14 mouse cellular contexts compared by ENCODE assay signal in the genomic region with DNA sequence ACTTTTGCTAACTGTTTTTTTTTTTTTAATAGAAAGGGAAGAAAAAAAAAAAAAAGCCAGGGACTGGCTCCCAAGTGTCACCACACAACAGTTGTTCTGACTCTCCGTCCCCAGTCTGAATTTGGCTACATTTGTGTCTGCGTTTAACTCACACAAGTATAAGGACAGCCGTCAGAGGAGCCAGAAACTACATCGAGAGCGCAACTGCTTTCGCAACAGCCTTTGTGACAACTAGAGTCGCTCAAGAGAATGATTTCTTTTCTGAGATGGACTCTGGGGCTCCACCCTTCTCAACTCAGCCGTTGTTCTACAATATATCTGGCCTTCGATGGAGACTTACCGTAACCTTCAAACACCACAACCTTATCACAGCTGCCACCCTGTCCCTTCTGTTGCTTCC.
DNase-seq lines count a peak whose midpoint lies in the region; ATAC-seq and TF ChIP-seq lines count a peak whose summit lies in the region.
"Had no signal": no experiment of that assay in that cellular context is flagged by ENCODE, and none has a peak within 500 bp of the region (broad histone marks: within the 10 kb centered on the region; RNA-seq: fewer than 3 reads in every experiment).

No protein-coding gene starts in this region.

- H3K36me3 ChIP-seq in heart, embryonic 13.5 days, result no peaks in the 10 kb centered on the region
- no peaks in the 10 kb centered on the region for H3K36me3 ChIP-seq in stomach, embryonic 15.5 days
- no peaks in the 10 kb centered on the region for H3K36me3 ChIP-seq in stomach, postnatal 0 days (ENCODE audit: control insufficient read depth, insufficient read depth, low read length)
- H3K36me3 ChIP-seq in lung, embryonic 15.5 days, result no peaks in the 10 kb centered on the region
- H3K36me3 ChIP-seq in kidney, adult 2 months (ENCODE audit: control insufficient read depth, insufficient read depth, low read length), result no peaks in the 10 kb centered on the region
- H3K36me3 ChIP-seq: embryonic facial prominence, embryonic 12.5 days; limb, embryonic 12.5 days; midbrain, embryonic 10.5 days had no signal

- DNase-seq in heart, postnatal 14 days, result no peak
- DNase-seq in stomach, postnatal 0 days (ENCODE audit: low spot score), result no peak
- DNase-seq in layer of hippocampus, postnatal 14 days (ENCODE audit: low spot score in 2 of 2), result no peak
- no peak for DNase-seq in yolk sac, embryonic 10.5 days (ENCODE audit: low spot score)
- no peak for DNase-seq in kidney, adult 2 months
- DNase-seq: cerebellum, postnatal 14 days; kidney, adult 11 months; right cerebral cortex, postnatal 25 days had no signal

- no peak for TF ChIP-seq CTCF in stomach, postnatal 0 days (IDR thresholded peaks at IDR 0.05; ENCODE audit: low read depth)
- no peak for TF ChIP-seq CTCF in kidney, adult 2 months (conservative IDR thresholded peaks at IDR 0.05; ENCODE audit: insufficient read depth, insufficient read length, low read depth, low read length)

- 36% methylated on average over 10 of the region's 10 CpGs for WGBS in heart, embryonic 13.5 days
- WGBS in stomach, embryonic 15.5 days, result 55% methylated on average over 10 of the region's 10 CpGs
- 39% methylated on average over 10 of the region's 10 CpGs for WGBS in stomach, postnatal 0 days
- 21% methylated on average over 10 of the region's 10 CpGs for WGBS in lung, embryonic 15.5 days
- whole genome bisulfite sequencing in kidney, adult 2 months, result 71% methylated on average over 10 of the region's 10 CpGs

- peaks cover 45% of the 10 kb centered on the region for H3K4me1 ChIP-seq in heart, embryonic 13.5 days
- H3K4me1 ChIP-seq in stomach, embryonic 15.5 days, result 0 out of 2 replicates have a peak, but pooled peaks cover 16% of the 10 kb centered on the region
- peaks cover 6% of the 10 kb centered on the region; the same call in 1 of the 2 replicates for H3K4me1 ChIP-seq in stomach, postnatal 0 days (replicated peaks; ENCODE audit: control insufficient read depth, insufficient read depth)
- H3K4me1 ChIP-seq in lung, embryonic 15.5 days, result peaks cover 45% of the 10 kb centered on the region
- peaks cover 20% of the 10 kb centered on the region; the same call in 1 of the 2 replicates for H3K4me1 ChIP-seq in kidney, adult 2 months (ENCODE audit: control insufficient read depth, insufficient read depth, low read length)

- no peak overlapping the region for H3K4me3 ChIP-seq in heart, embryonic 13.5 days
- H3K4me3 ChIP-seq in stomach, embryonic 15.5 days (replicated peaks), result no peak overlapping the region
- no peak overlapping the region for H3K4me3 ChIP-seq in stomach, postnatal 0 days (ENCODE audit: low read depth, low read length)
- 0 out of 2 replicates have a peak overlapping the region, but pooled peaks have one; percentile 37 for H3K4me3 ChIP-seq in lung, embryonic 15.5 days
- H3K4me3 ChIP-seq in kidney, adult 2 months (ENCODE audit: insufficient read depth, low read depth, low read length), result no peak overlapping the region

- no peak for TF ChIP-seq POLR2A in kidney, adult 2 months (IDR thresholded peaks at IDR 0.05; ENCODE audit: low read depth, low read length)

- intact Hi-C loops in heart, postnatal 14 days (cut with DNase I), result loop anchor here (5.0 to 10.0 kb wide), 3 partner anchors 90 to 592 kb away; no protein-coding TSS in a partner anchor

- TF ChIP-seq EP300 in stomach, postnatal 0 days (optimal IDR thresholded peaks at IDR 0.05), result no peak

- no peaks in the 10 kb centered on the region for H3K27me3 ChIP-seq in heart, embryonic 13.5 days (replicated peaks)
- H3K27me3 ChIP-seq in stomach, embryonic 15.5 days (replicated peaks), result no peaks in the 10 kb centered on the region
- no peaks in the 10 kb centered on the region for H3K27me3 ChIP-seq in stomach, postnatal 0 days (ENCODE audit: control insufficient read depth, insufficient read depth, low read length)
- H3K27me3 ChIP-seq in lung, embryonic 15.5 days, result no peaks in the 10 kb centered on the region
- no peaks in the 10 kb centered on the region for H3K27me3 ChIP-seq in kidney, adult 2 months (replicated peaks; ENCODE audit: control insufficient read depth, insufficient read depth, low read length)
- H3K27me3 ChIP-seq: limb, embryonic 12.5 days had no signal

- H3K4me2 ChIP-seq in heart, embryonic 13.5 days, result peak overlapping the region; percentile 78
- 0 out of 2 replicates have a peak overlapping the region, but pooled peaks have one; percentile 59 for H3K4me2 ChIP-seq in stomach, embryonic 15.5 days
- H3K4me2 ChIP-seq in stomach, postnatal 0 days (replicated peaks; ENCODE audit: low read depth), result no peak overlapping the region
- peak overlapping the region; percentile 69 for H3K4me2 ChIP-seq in lung, embryonic 15.5 days

- peak overlapping the region; percentile 85 for H3K27ac ChIP-seq in heart, embryonic 13.5 days (replicated peaks)
- no peak overlapping the region for H3K27ac ChIP-seq in stomach, embryonic 15.5 days
- H3K27ac ChIP-seq in stomach, postnatal 0 days (replicated peaks), result no peak overlapping the region
- H3K27ac ChIP-seq in lung, embryonic 15.5 days, result peak overlapping the region; percentile 86
- H3K27ac ChIP-seq in kidney, adult 2 months (ENCODE audit: insufficient read depth, low read depth, low read length), result no peak overlapping the region
- H3K27ac ChIP-seq: limb, embryonic 12.5 days had no signal

- no peak for ATAC-seq in heart, embryonic 13.5 days (ENCODE audit: extremely low read depth, insufficient number of reproducible peaks, low FRiP score, low TSS enrichment)
- ATAC-seq in stomach, embryonic 15.5 days (ENCODE audit: insufficient read depth, low FRiP score, low read depth), result no peak
- ATAC-seq in stomach, postnatal 0 days (ENCODE audit: low FRiP score, low TSS enrichment), result no peak
- peak; percentile 38; the same call in 1 of the 2 replicates for ATAC-seq in lung, embryonic 15.5 days (ENCODE audit: borderline replicate concordance, extremely low read depth, low FRiP score, low TSS enrichment)

- no peaks in the 10 kb centered on the region for H3K9me3 ChIP-seq in heart, embryonic 13.5 days
- no peaks in the 10 kb centered on the region for H3K9me3 ChIP-seq in stomach, embryonic 15.5 days
- H3K9me3 ChIP-seq in stomach, postnatal 0 days (ENCODE audit: control insufficient read depth, low read length), result no peaks in the 10 kb centered on the region
- no peaks in the 10 kb centered on the region for H3K9me3 ChIP-seq in lung, embryonic 15.5 days
- H3K9me3 ChIP-seq: embryonic facial prominence, embryonic 12.5 days; limb, embryonic 12.5 days; midbrain, embryonic 10.5 days had no signal

- H3K9ac ChIP-seq in heart, embryonic 13.5 days, result peak overlapping the region; percentile 5; the same call in 1 of the 2 replicates
- H3K9ac ChIP-seq in stomach, embryonic 15.5 days, result no peak overlapping the region
- no peak overlapping the region for H3K9ac ChIP-seq in stomach, postnatal 0 days (ENCODE audit: low read length)
- no peak overlapping the region for H3K9ac ChIP-seq in lung, embryonic 15.5 days

Comparison
In these comparisons a context has a peak if more than half of its experiments do, and no peak if none do; other contexts are left out.
1. H3K27ac ChIP-seq: peak in heart, embryonic 13.5 days (single experiment) and lung, embryonic 15.5 days (single experiment); none in stomach, embryonic 15.5 days (single experiment), stomach, postnatal 0 days (single experiment) and kidney, adult 2 months (single experiment).